ENCODE assay signal across 30 mouse cellular contexts in genomic region chr11:86602116-86602515, GRCm38 (mm10). TPM values are rescaled to one million over a fixed set of nuclear protein-coding genes. Genes with fewer than 3 reads are reported as not detected.
DNase-seq lines count a peak whose midpoint lies in the region; ATAC-seq and TF ChIP-seq lines count a peak whose summit lies in the region.
"Had no signal": no experiment of that assay in that cellular context is flagged by ENCODE, and none has a peak within 500 bp of the region (broad histone marks: within the 10 kb centered on the region; RNA-seq: fewer than 3 reads in every experiment).

No protein-coding gene starts in this region.

- H3K9me3 ChIP-seq in embryonic facial prominence, embryonic 15.5 days (replicated peaks) = no peaks in the 10 kb centered on the region
- no peaks in the 10 kb centered on the region for H3K9me3 ChIP-seq in embryonic facial prominence, embryonic 10.5 days
- no peaks in the 10 kb centered on the region for H3K9me3 ChIP-seq in stomach, embryonic 15.5 days
- no peaks in the 10 kb centered on the region for H3K9me3 ChIP-seq in stomach, postnatal 0 days (ENCODE audit: control insufficient read depth, low read length)
- H3K9me3 ChIP-seq: forebrain, embryonic 13.5 days; heart, embryonic 10.5 days; heart, embryonic 15.5 days; hindbrain, embryonic 12.5 days; lung, embryonic 15.5 days; midbrain, embryonic 13.5 days; neural tube, embryonic 15.5 days had no signal

- H3K4me1 ChIP-seq in embryonic facial prominence, embryonic 15.5 days = no peaks in the 10 kb centered on the region
- H3K4me1 ChIP-seq in embryonic facial prominence, embryonic 10.5 days = no peaks in the 10 kb centered on the region
- H3K4me1 ChIP-seq in stomach, embryonic 15.5 days = no peaks in the 10 kb centered on the region
- H3K4me1 ChIP-seq in stomach, postnatal 0 days (replicated peaks; ENCODE audit: control insufficient read depth, insufficient read depth) = peaks cover 3% of the 10 kb centered on the region; the same call in 1 of the 2 replicates
- H3K4me1 ChIP-seq: forebrain, embryonic 13.5 days; heart, embryonic 10.5 days; heart, embryonic 15.5 days; hindbrain, embryonic 12.5 days; limb, embryonic 13.5 days; midbrain, embryonic 13.5 days; neural tube, embryonic 15.5 days had no signal

- ATAC-seq in embryonic facial prominence, embryonic 15.5 days (ENCODE audit: insufficient number of reproducible peaks, low FRiP score, low TSS enrichment, low read depth) = no peak
- no peak for ATAC-seq in stomach, embryonic 15.5 days (ENCODE audit: insufficient read depth, low FRiP score, low read depth)
- ATAC-seq in stomach, postnatal 0 days (ENCODE audit: low FRiP score, low TSS enrichment) = no peak
- peak; percentile 48; the same call in 1 of the 2 replicates for ATAC-seq in monocyte, adult 5-6 weeks (replicated peaks; ENCODE audit: insufficient number of reproducible peaks, low FRiP score, low TSS enrichment, poor library complexity, severe bottlenecking)
- ATAC-seq: activated CD4-positive, CD25-positive, alpha-beta regulatory T cell, adult 4 months; CD4-positive, CD25-positive, alpha-beta regulatory T cell, adult 4 months; forebrain, embryonic 13.5 days; hindbrain, postnatal 0 days; midbrain, embryonic 13.5 days had no signal

- DNase-seq in embryonic facial prominence, embryonic 10.5 days (ENCODE audit: low spot score) = no peak
- no peak for DNase-seq in stomach, postnatal 0 days (ENCODE audit: low spot score)
- DNase-seq in urinary bladder, postnatal 10 days (ENCODE audit: low spot score) = no peak
- no peak for DNase-seq in ovary, postnatal 14 days (ENCODE audit: low spot score)
- DNase-seq: adrenal gland, adult 8-10 months; cerebellum, adult 11 months; cerebellum, postnatal 10 days; gastrocnemius, postnatal 14 days; kidney, adult 2 months; kidney, postnatal 36 days; lung, postnatal 4 days; right cerebral cortex, postnatal 25 days; thymus, adult 2 months; thymus, postnatal 4 days had no signal

- H3K27me3 ChIP-seq in embryonic facial prominence, embryonic 15.5 days = no peaks in the 10 kb centered on the region
- H3K27me3 ChIP-seq in embryonic facial prominence, embryonic 10.5 days (replicated peaks; ENCODE audit: low read depth, poor library complexity, severe bottlenecking) = no peaks in the 10 kb centered on the region
- H3K27me3 ChIP-seq in stomach, embryonic 15.5 days (replicated peaks) = no peaks in the 10 kb centered on the region
- H3K27me3 ChIP-seq in stomach, postnatal 0 days (ENCODE audit: control insufficient read depth, insufficient read depth, low read length) = no peaks in the 10 kb centered on the region
- H3K27me3 ChIP-seq: forebrain, embryonic 13.5 days; heart, embryonic 15.5 days; hindbrain, embryonic 12.5 days; limb, embryonic 13.5 days; lung, embryonic 15.5 days; midbrain, embryonic 13.5 days; neural tube, embryonic 15.5 days had no signal

- TF ChIP-seq EP300 in stomach, postnatal 0 days (optimal IDR thresholded peaks at IDR 0.05) = no peak

- TF ChIP-seq CTCF in stomach, postnatal 0 days (IDR thresholded peaks at IDR 0.05; ENCODE audit: low read depth) = no peak

- 30% methylated on average over 3 of the region's 3 CpGs for WGBS in embryonic facial prominence, embryonic 15.5 days
- 63% methylated on average over 3 of the region's 3 CpGs for WGBS in embryonic facial prominence, embryonic 10.5 days
- 38% methylated on average over 3 of the region's 3 CpGs for WGBS in stomach, embryonic 15.5 days
- 45% methylated on average over 3 of the region's 3 CpGs for WGBS in stomach, postnatal 0 days

- H3K36me3 ChIP-seq in embryonic facial prominence, embryonic 15.5 days = peaks cover 8% of the 10 kb centered on the region; the same call in 1 of the 2 replicates
- peaks cover 24% of the 10 kb centered on the region for H3K36me3 ChIP-seq in embryonic facial prominence, embryonic 10.5 days (replicated peaks)
- H3K36me3 ChIP-seq in stomach, embryonic 15.5 days = peaks cover 6% of the 10 kb centered on the region; the same call in 1 of the 2 replicates
- no peaks in the 10 kb centered on the region for H3K36me3 ChIP-seq in stomach, postnatal 0 days (ENCODE audit: control insufficient read depth, insufficient read depth, low read length)

- H3K9ac ChIP-seq in embryonic facial prominence, embryonic 15.5 days = no peak overlapping the region
- no peak overlapping the region for H3K9ac ChIP-seq in stomach, embryonic 15.5 days
- H3K9ac ChIP-seq in stomach, postnatal 0 days (ENCODE audit: low read length) = no peak overlapping the region
- H3K9ac ChIP-seq: forebrain, embryonic 13.5 days; heart, embryonic 15.5 days; hindbrain, embryonic 12.5 days; limb, embryonic 13.5 days; lung, embryonic 15.5 days; midbrain, embryonic 13.5 days; neural tube, embryonic 15.5 days had no signal

- H3K4me3 ChIP-seq in embryonic facial prominence, embryonic 15.5 days (replicated peaks) = no peak overlapping the region
- no peak overlapping the region for H3K4me3 ChIP-seq in embryonic facial prominence, embryonic 10.5 days
- no peak overlapping the region for H3K4me3 ChIP-seq in stomach, embryonic 15.5 days (replicated peaks)
- H3K4me3 ChIP-seq in stomach, postnatal 0 days (ENCODE audit: low read depth, low read length) = no peak overlapping the region
- H3K4me3 ChIP-seq: forebrain, embryonic 13.5 days; heart, embryonic 10.5 days; heart, embryonic 15.5 days; hindbrain, embryonic 12.5 days; layer of hippocampus, adult 2 months; limb, embryonic 13.5 days; lung, embryonic 15.5 days; midbrain, embryonic 13.5 days; neural tube, embryonic 15.5 days had no signal

- H3K27ac ChIP-seq in embryonic facial prominence, embryonic 15.5 days (replicated peaks) = 0 out of 2 replicates have a peak overlapping the region, but pooled peaks have one; percentile 30
- H3K27ac ChIP-seq in embryonic facial prominence, embryonic 10.5 days (replicated peaks) = no peak overlapping the region
- H3K27ac ChIP-seq in stomach, embryonic 15.5 days = 0 out of 2 replicates have a peak overlapping the region, but pooled peaks have one; percentile 51
- no peak overlapping the region for H3K27ac ChIP-seq in stomach, postnatal 0 days (replicated peaks)
- H3K27ac ChIP-seq: forebrain, embryonic 13.5 days; heart, embryonic 10.5 days; heart, embryonic 15.5 days; hindbrain, embryonic 12.5 days; hindbrain, postnatal 0 days; layer of hippocampus, adult 2 months; limb, embryonic 13.5 days; lung, embryonic 15.5 days; midbrain, embryonic 13.5 days; neural tube, embryonic 15.5 days had no signal

- no peak overlapping the region for H3K4me2 ChIP-seq in embryonic facial prominence, embryonic 15.5 days (replicated peaks)
- H3K4me2 ChIP-seq in stomach, embryonic 15.5 days = no peak overlapping the region
- no peak overlapping the region for H3K4me2 ChIP-seq in stomach, postnatal 0 days (replicated peaks; ENCODE audit: low read depth)
- H3K4me2 ChIP-seq: forebrain, embryonic 13.5 days; heart, embryonic 15.5 days; hindbrain, embryonic 12.5 days; limb, embryonic 13.5 days; liver, embryonic 11.5 days; lung, embryonic 15.5 days; midbrain, embryonic 13.5 days; neural tube, embryonic 15.5 days had no signal

RNA-seq across cellular contexts. Expression of gene Tubd1, which starts 57.3 kb away (rescaled TPM):
- 10.0 and 11.3 TPM in 2 replicates for polyA plus RNA-seq in embryonic facial prominence, embryonic 15.5 days (2015; fragmentation: Nextera tagmentation; extraction: Ambion mirVana)
- polyA plus RNA-seq in embryonic facial prominence, embryonic 10.5 days (2016; fragmentation: Nextera tagmentation; extraction: Ambion mirVana) = 13.2 and 14.8 TPM in 2 replicates
- 11.9 and 12.9 TPM in 2 replicates for polyA plus RNA-seq in stomach, embryonic 15.5 days (2015; fragmentation: Nextera tagmentation; extraction: Ambion mirVana)
- 7.6 and 7.8 TPM in 2 replicates for polyA plus RNA-seq in stomach, postnatal 0 days (2015; fragmentation: Nextera tagmentation; extraction: Ambion mirVana)
- total RNA-seq in monocyte, adult 5-6 weeks (2017) = 3.1 to 8.8 TPM (median 7.0 TPM) in 3 replicates

RNA-seq across cellular contexts. Expression of gene Rps6kb1, which starts 57.5 kb away (rescaled TPM):
- polyA plus RNA-seq in embryonic facial prominence, embryonic 15.5 days (2015; fragmentation: Nextera tagmentation; extraction: Ambion mirVana) = 70.6 and 70.8 TPM in 2 replicates
- polyA plus RNA-seq in embryonic facial prominence, embryonic 10.5 days (2016; fragmentation: Nextera tagmentation; extraction: Ambion mirVana) = 63.0 and 66.9 TPM in 2 replicates
- polyA plus RNA-seq in stomach, embryonic 15.5 days (2015; fragmentation: Nextera tagmentation; extraction: Ambion mirVana) = 53.7 and 62.2 TPM in 2 replicates
- polyA plus RNA-seq in stomach, postnatal 0 days (2015; fragmentation: Nextera tagmentation; extraction: Ambion mirVana) = 40.7 and 42.3 TPM in 2 replicates
- 43.7 to 68.2 TPM (median 66.3 TPM) in 3 replicates for total RNA-seq in monocyte, adult 5-6 weeks (2017)

Comparison
In these comparisons a context has a peak if more than half of its experiments do, and no peak if none do; other contexts are left out.
1. H3K27ac ChIP-seq: peak in embryonic facial prominence, embryonic 15.5 days (single experiment) and stomach, embryonic 15.5 days (single experiment); none in embryonic facial prominence, embryonic 10.5 days (single experiment) and stomach, postnatal 0 days (single experiment).